Mouse (Mus musculus) CH12.LX (cell line): ENCODE data around the gene Fastk. TPM values are rescaled to one million over a fixed set of nuclear protein-coding genes. Genes with fewer than 3 reads are reported as not detected.

Source experiments
- DNase-seq: peaks from one replicate; pipeline ENCODE4 v3.0.0-alpha.2; 2013; ENCODE audit errors: extremely low read depth
- H3K27ac ChIP-seq: 2 replicates; pipeline ENCODE4 v1.5.1; 2012; ENCODE audit warnings: low read depth, mild to moderate bottlenecking, control low read depth, moderate library complexity; ENCODE audit not compliant: insufficient read depth
- H3K27me3 ChIP-seq: replicated peaks from 2 replicates; pipeline ENCODE3; 2012; ENCODE audit warnings: inconsistent platforms
- H3K36me3 ChIP-seq, 2 experiments: replicated peaks in 1 of 2; 2 replicates each; pipeline versions ENCODE3 to v1.6.1; 2012; ENCODE audit warnings: inconsistent platforms in 1 of 2, low read length in 1 of 2, mild to moderate bottlenecking in 1 of 2, mixed read lengths in 1 of 2, moderate library complexity in 1 of 2; ENCODE audit not compliant: control insufficient read depth in 1 of 2, insufficient read depth in 1 of 2
- H3K4me1 ChIP-seq, 2 experiments: 2 replicates each; pipeline ENCODE4 v1.6.1; 2012; ENCODE audit warnings: inconsistent platforms in 1 of 2, moderate library complexity in 1 of 2; ENCODE audit not compliant: insufficient read depth in 2 of 2, control insufficient read depth in 1 of 2
- H3K4me2 ChIP-seq: 2 replicates; pipeline ENCODE4 v1.6.1; 2012; ENCODE audit warnings: low read depth, mild to moderate bottlenecking, control low read depth; ENCODE audit not compliant: poor library complexity, insufficient read depth, severe bottlenecking
- H3K4me3 ChIP-seq, 3 experiments: fragments of 150-350 bp in 1 of 3; sonication (generic) in 1 of 3; replicated peaks in 1 of 3; 2 replicates each; pipeline versions ENCODE3 to v1.5.1; 2011 to 2012; ENCODE audit warnings: low read depth in 2 of 3, low read length in 2 of 3, mild to moderate bottlenecking in 2 of 3, moderate library complexity in 2 of 3, control low read depth in 1 of 3, improper control_type of control experiment in 1 of 3, inconsistent platforms in 1 of 3, mixed read lengths in 1 of 3; ENCODE audit not compliant: poor library complexity in 1 of 3
- H3K79me2 ChIP-seq: replicated peaks from 2 replicates; pipeline ENCODE4 v1.6.1; 2012; ENCODE audit warnings: mild to moderate bottlenecking, moderate library complexity; ENCODE audit not compliant: control insufficient read depth, poor library complexity, insufficient read depth, severe bottlenecking; ENCODE audit errors: extremely low read depth
- H3K9ac ChIP-seq: 2 replicates; pipeline ENCODE4 v1.6.1; 2012; ENCODE audit warnings: low read depth, mild to moderate bottlenecking, control low read depth, moderate library complexity; ENCODE audit not compliant: insufficient read depth
- H3K9me3 ChIP-seq: replicated peaks from 2 replicates; pipeline ENCODE3; 2012; ENCODE audit warnings: low read length, inconsistent platforms, mixed read lengths
- BHLHE40 ChIP-seq: IDR thresholded peaks from 2 replicates; pipeline ENCODE4 v1.6.1; 2011; ENCODE audit warnings: mild to moderate bottlenecking, low read depth, low read length, improper control_type of control experiment
- CHD2 ChIP-seq: IDR thresholded peaks from 2 replicates; pipeline ENCODE4 v1.6.1; 2011; ENCODE audit warnings: low read length, improper control_type of control experiment
- ELF1 ChIP-seq: IDR thresholded peaks from 2 replicates; pipeline ENCODE4 v1.6.1; 2014; ENCODE audit warnings: low read depth, mild to moderate bottlenecking, inconsistent platforms, low read length, improper control_type of control experiment
- EP300 ChIP-seq: IDR thresholded peaks from 2 replicates; pipeline ENCODE4 v1.6.1; 2011; ENCODE audit warnings: low read length, improper control_type of control experiment
- ETS1 ChIP-seq: conservative IDR thresholded peaks from 2 replicates; pipeline ENCODE4 v1.6.1; 2012; ENCODE audit warnings: low read depth, mild to moderate bottlenecking, inconsistent platforms, low read length, improper control_type of control experiment, moderate library complexity
- IRF4 ChIP-seq: IDR thresholded peaks from 2 replicates; pipeline ENCODE4 v1.6.1; 2014; ENCODE audit warnings: low read depth, mild to moderate bottlenecking, inconsistent platforms, low read length, improper control_type of control experiment
- JUN ChIP-seq: IDR thresholded peaks from 2 replicates; pipeline ENCODE4 v1.6.1; 2011; ENCODE audit warnings: low read depth, mild to moderate bottlenecking, low read length, improper control_type of control experiment, moderate library complexity; ENCODE audit not compliant: insufficient read depth
- JUND ChIP-seq: conservative IDR thresholded peaks from 2 replicates; pipeline ENCODE4 v1.6.1; 2011; ENCODE audit warnings: low read depth, low read length, improper control_type of control experiment
- KAT2A ChIP-seq: IDR thresholded peaks from 2 replicates; pipeline ENCODE4 v1.6.1; 2012; ENCODE audit warnings: low read length, improper control_type of control experiment, inconsistent platforms; ENCODE audit not compliant: insufficient replicate concordance
- MAFK ChIP-seq: IDR thresholded peaks from 2 replicates; pipeline ENCODE4 v1.6.1; 2011; ENCODE audit warnings: low read length, improper control_type of control experiment; ENCODE audit not compliant: insufficient replicate concordance
- MAX ChIP-seq: IDR thresholded peaks from 2 replicates; pipeline ENCODE4 v1.6.1; 2011; ENCODE audit warnings: low read length, improper control_type of control experiment
- MAZ ChIP-seq: IDR thresholded peaks from 2 replicates; pipeline ENCODE4 v1.6.1; 2012; ENCODE audit warnings: low read depth, mild to moderate bottlenecking, inconsistent platforms, low read length, improper control_type of control experiment, moderate library complexity
- MYC ChIP-seq: IDR thresholded peaks from 2 replicates; pipeline ENCODE4 v1.6.1; 2011; ENCODE audit warnings: low read depth, mild to moderate bottlenecking, improper control_type of control experiment, low read length
- NRF1 ChIP-seq: IDR thresholded peaks from 2 replicates; pipeline ENCODE4 v1.6.1; 2014; ENCODE audit warnings: low read depth, mild to moderate bottlenecking, inconsistent platforms, low read length, improper control_type of control experiment, moderate library complexity
- PAX5 ChIP-seq: IDR thresholded peaks from 2 replicates; pipeline ENCODE4 v1.6.1; 2012; ENCODE audit warnings: low read length, inconsistent platforms, mixed read lengths
- POLR2A ChIP-seq: IDR thresholded peaks from 2 replicates; pipeline ENCODE4 v1.6.1; 2011; ENCODE audit warnings: low read depth, mild to moderate bottlenecking, improper control_type of control experiment, low read length
- POLR2AphosphoS2 ChIP-seq: IDR thresholded peaks from 2 replicates; pipeline ENCODE4 v1.6.1; 2011; ENCODE audit warnings: low read depth, low read length, improper control_type of control experiment
- RAD21 ChIP-seq: IDR thresholded peaks from 2 replicates; pipeline ENCODE4 v1.6.1; 2011; ENCODE audit warnings: low read depth, mild to moderate bottlenecking, low read length, improper control_type of control experiment, moderate library complexity
- SIN3A ChIP-seq: IDR thresholded peaks from 2 replicates; pipeline ENCODE4 v1.6.1; 2012; ENCODE audit warnings: low read length, improper control_type of control experiment, inconsistent platforms
- TBP ChIP-seq: conservative IDR thresholded peaks from 2 replicates; pipeline ENCODE4 v1.6.1; 2011; ENCODE audit warnings: low read depth, low read length, improper control_type of control experiment
- TCF12 ChIP-seq: IDR thresholded peaks from 2 replicates; pipeline ENCODE4 v1.6.1; 2014; ENCODE audit warnings: low read depth, mild to moderate bottlenecking, inconsistent platforms, low read length, improper control_type of control experiment
- UBTF ChIP-seq: IDR thresholded peaks from 2 replicates; pipeline ENCODE4 v1.6.1; 2012; ENCODE audit warnings: low read depth, mild to moderate bottlenecking, inconsistent platforms, low read length, improper control_type of control experiment, moderate library complexity
- ZC3H11A ChIP-seq: IDR thresholded peaks from 2 replicates; pipeline ENCODE4 v1.6.1; 2012; ENCODE audit warnings: low read depth, mild to moderate bottlenecking, inconsistent platforms, low read length, improper control_type of control experiment
- ZKSCAN1 ChIP-seq: IDR thresholded peaks from 2 replicates; pipeline ENCODE4 v1.6.1; 2012; ENCODE audit warnings: low read depth, inconsistent platforms, low read length, improper control_type of control experiment, borderline replicate concordance
- ZMIZ1 ChIP-seq: IDR thresholded peaks from 2 replicates; pipeline ENCODE4 v1.6.1; 2012; ENCODE audit warnings: low read depth, mild to moderate bottlenecking, inconsistent platforms, low read length, improper control_type of control experiment
- dilution Hi-C: fragments of 300-500 bp; cut with MboI; formaldehyde crosslinking; loops from 2 replicates; pipeline ENCODE4 v1.14.3; 2020; ENCODE audit warnings: low sequenced_read_pairs; ENCODE audit not compliant: extremely low pct_unique_long_range_greater_than_20kb, extremely low pct_ligation_motif_present
- in situ Hi-C: fragments of 300-500 bp; cut with MboI; formaldehyde crosslinking; loops from 3 replicates; pipeline ENCODE4 v1.14.3; 2019; ENCODE audit warnings: low sequenced_read_pairs, low pct_ligation_motif_present, low pct_unique_long_range_greater_than_20kb, mixed read lengths
- polyA plus RNA-seq: library from polyadenylated mRNA; unstranded; fragments of >175 nt; gene quantifications from 2 replicates; pipeline ENCODE4 v1.2.1, GENCODE M21; 2012; ENCODE audit warnings: low read depth; ENCODE audit not compliant: insufficient read length
- total RNA-seq, 2 experiments: library from RNA; depleted of rRNA; stranded (reverse); fragments of 300-350 nt in 1 of 2; fragments of >200 nt in 1 of 2; gene quantifications; 2 replicates each; pipeline ENCODE4 v1.2.3; 2012 to 2014

Gene Fastk
- total and polyA plus RNA-seq, 3 experiments: 44.8 to 88.0 (median 61.4) TPM

DNA sequence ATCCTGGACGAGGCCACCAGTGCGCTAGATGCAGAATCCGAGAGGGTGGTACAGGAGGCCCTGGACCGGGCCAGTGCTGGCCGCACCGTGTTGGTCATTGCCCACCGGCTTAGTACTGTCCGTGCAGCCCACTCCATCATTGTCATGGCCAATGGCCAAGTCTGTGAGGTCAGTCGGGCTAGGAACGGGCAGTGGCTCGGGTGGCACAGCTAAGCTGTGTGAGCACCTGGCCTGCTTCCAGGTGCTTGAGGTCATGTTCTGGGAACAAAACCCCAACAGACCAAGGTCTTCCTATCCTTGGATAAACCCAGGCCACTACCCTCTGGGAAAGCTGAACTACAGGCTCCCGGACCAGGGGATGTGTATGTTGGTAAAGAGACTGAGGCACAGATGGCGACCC, 36.4 kb downstream of the Fastk start (continued):
- no peak for TF ChIP-seq IRF4
- TF ChIP-seq, all 38 proteins: peak for 0

DNA sequence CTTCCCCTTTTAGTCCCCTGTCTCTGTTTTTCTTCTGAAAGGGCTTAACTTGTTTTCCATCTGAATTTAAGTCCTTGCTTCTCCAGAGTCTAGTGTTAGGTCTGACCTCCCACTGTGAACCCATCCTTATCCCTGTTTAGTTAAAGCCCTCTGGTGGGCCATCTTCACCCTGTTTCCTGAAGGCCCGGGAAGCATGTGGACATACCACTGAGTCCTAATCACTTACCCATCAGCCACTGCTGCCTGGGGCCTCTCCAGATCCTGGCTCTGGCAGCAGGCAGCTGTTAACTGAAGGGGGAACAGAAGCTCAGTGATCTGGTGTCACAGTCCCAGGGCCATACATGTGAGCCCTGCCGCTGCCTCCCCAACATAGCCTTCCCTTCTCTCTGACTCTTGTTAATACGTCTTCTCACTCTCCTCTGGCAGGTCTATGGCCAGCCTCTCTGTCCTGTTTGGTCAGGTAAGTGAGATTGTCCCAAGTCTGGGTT, 39.7 kb downstream of the Fastk start:
- Histone ChIP-seq H3K9me3 (no peaks in the 10 kb centered on the region), H3K36me3 (peaks cover 63 to 97% of the 10 kb centered on the region in 2 experiments), H3K79me2 (no peaks in the 10 kb centered on the region), H3K27ac (no peak overlapping the region), H3K4me2 (no peak overlapping the region), H3K27me3 (no peaks in the 10 kb centered on the region), H3K4me3 (no peak overlapping the region), H3K9ac (no peak overlapping the region), H3K4me1 (peaks cover 0 to 13% of the 10 kb centered on the region in 2 experiments; a peak in 2 of 4 replicates)
- DNase-seq: no peak
- dilution Hi-C loops (no loop called here), in situ Hi-C loops (no loop called here)
- TF ChIP-seq ELF1 (no peak), POLR2A (no peak), MAZ (no peak), MAX (no peak), ETS1 (no peak), EP300 (no peak), UBTF (no peak), TCF12 (no peak), RAD21 (no peak), ZKSCAN1 (no peak), SIN3A (no peak), KAT2A (no peak), ZC3H11A (no peak), BHLHE40 (no peak), MAFK (no peak), JUN (no peak), ZMIZ1 (no peak)

DNA sequence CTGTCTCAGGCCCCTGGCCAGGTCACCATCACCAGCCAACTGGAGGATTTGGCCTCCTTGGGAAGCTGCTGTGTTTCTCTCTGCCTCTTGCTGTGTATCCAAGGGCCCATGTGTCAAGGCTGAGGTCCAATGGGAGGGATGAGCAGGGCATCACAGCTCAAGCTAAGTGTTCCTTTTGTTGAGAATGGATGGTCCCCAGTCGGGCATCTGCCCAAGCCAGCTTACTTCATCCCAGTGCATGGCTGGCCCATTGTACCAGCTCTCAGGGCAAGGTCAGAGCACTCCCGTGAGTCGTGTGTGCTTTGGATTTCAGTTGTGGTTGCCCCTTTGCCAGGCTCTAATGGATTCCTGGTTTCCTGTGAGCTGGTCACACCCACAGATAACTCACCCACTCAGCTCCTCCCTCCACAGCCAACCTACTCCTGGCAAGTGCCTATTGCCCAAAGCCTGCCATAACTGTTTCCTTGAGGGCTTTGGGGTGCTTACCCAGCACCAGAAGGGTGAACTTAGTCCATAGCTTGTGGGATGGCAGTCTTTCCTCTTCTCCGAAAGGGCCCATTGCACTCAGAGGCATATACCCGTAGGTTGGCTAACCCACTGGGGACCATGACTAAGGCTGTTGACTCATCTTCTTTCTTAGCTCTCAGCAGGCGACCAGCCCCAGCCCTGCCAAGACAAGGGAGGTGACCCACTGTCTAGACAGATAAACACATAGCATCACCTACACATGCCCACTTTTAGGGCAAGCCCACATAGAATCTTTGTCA, 40.3 kb downstream of the Fastk start:
- in situ Hi-C loops (no loop called here), dilution Hi-C loops (no loop called here)
- DNase-seq: peak; percentile 34
- H3K9ac ChIP-seq: no peak overlapping the region
- H3K36me3 ChIP-seq: peaks cover 64 to 98% of the 10 kb centered on the region in 2 experiments
- no peaks in the 10 kb centered on the region for H3K9me3 ChIP-seq
- H3K4me2 ChIP-seq: no peak overlapping the region
- H3K27me3 ChIP-seq: no peaks in the 10 kb centered on the region
- TF ChIP-seq POLR2AphosphoS2: no peak
- TF ChIP-seq TBP: no peak
- no peak for TF ChIP-seq NRF1
- no peak for TF ChIP-seq IRF4
- TF ChIP-seq PAX5: no peak
- TF ChIP-seq TCF12: no peak
- no peak for TF ChIP-seq ZKSCAN1
- TF ChIP-seq CHD2: no peak
- TF ChIP-seq ZMIZ1: no peak
- no peak for TF ChIP-seq JUND
- no peak for TF ChIP-seq MYC
- TF ChIP-seq BHLHE40: no peak
- no peak for TF ChIP-seq EP300
- no peak for TF ChIP-seq ZC3H11A
- H3K4me3 ChIP-seq: no peak overlapping the region
- H3K79me2 ChIP-seq: no peaks in the 10 kb centered on the region
- no peak overlapping the region for H3K27ac ChIP-seq
- peaks cover 0 to 13% of the 10 kb centered on the region in 2 experiments; a peak in 2 of 4 replicates for H3K4me1 ChIP-seq
